Mouse (Mus musculus) ES-E14 (cell line): ENCODE measurements around the gene Baz1a. TPM values are rescaled to one million over a fixed set of nuclear protein-coding genes. Genes with fewer than 3 reads are reported as not detected.

Experiments
- DNase-seq: peaks from one replicate; pipeline ENCODE4 v3.0.0-alpha.2; 2013; ENCODE audit warnings: low read depth, low spot score
- H3K27ac ChIP-seq: 2 replicates; pipeline ENCODE4 v1.5.1; 2012; ENCODE audit warnings: low read depth, mild to moderate bottlenecking, low read length, moderate library complexity, mixed read lengths; ENCODE audit not compliant: poor library complexity, insufficient read depth, severe bottlenecking
- H3K36me3 ChIP-seq: 2 replicates; pipeline ENCODE4 v1.6.1; 2012; ENCODE audit warnings: mild to moderate bottlenecking, low read length, moderate library complexity, mixed read lengths; ENCODE audit not compliant: control insufficient read depth, poor library complexity, insufficient read depth, severe bottlenecking
- H3K4me1 ChIP-seq, 2 experiments: fragments of 150-350 bp in 1 of 2; sonication (generic) in 1 of 2; 2 replicates each; pipeline ENCODE4 v1.6.1; 2012; ENCODE audit warnings: low read length in 2 of 2, mild to moderate bottlenecking in 1 of 2, mixed read lengths in 1 of 2; ENCODE audit not compliant: control insufficient read depth in 2 of 2, insufficient read depth in 2 of 2, poor library complexity in 1 of 2
- H3K4me3 ChIP-seq, 2 experiments: fragments of 150-350 bp in 1 of 2; sonication (generic) in 1 of 2; 2 replicates each; pipeline ENCODE4 v1.5.1; 2012; ENCODE audit warnings: low read length in 2 of 2, low read depth in 1 of 2, mild to moderate bottlenecking in 1 of 2, mixed read lengths in 1 of 2; ENCODE audit not compliant: insufficient read depth in 1 of 2, poor library complexity in 1 of 2, severe bottlenecking in 1 of 2
- H3K9ac ChIP-seq: 2 replicates; pipeline ENCODE4 v1.6.1; 2012; ENCODE audit warnings: low read depth, mild to moderate bottlenecking, low read length, mixed read lengths; ENCODE audit not compliant: poor library complexity, insufficient read depth, severe bottlenecking
- H3K9me3 ChIP-seq: fragments of 150-350 bp; sonication (generic); 2 replicates; pipeline ENCODE4 v1.6.1; 2012; ENCODE audit warnings: low read depth, mild to moderate bottlenecking, low read length; ENCODE audit not compliant: control insufficient read depth, insufficient read depth
- CHD2 ChIP-seq: IDR thresholded peaks from 2 replicates; pipeline ENCODE4 v1.6.1; 2014; ENCODE audit warnings: mild to moderate bottlenecking, low read depth, low read length, inconsistent platforms
- HCFC1 ChIP-seq: IDR thresholded peaks from 2 replicates; pipeline ENCODE4 v1.6.1; 2012; ENCODE audit warnings: low read length, inconsistent platforms, borderline replicate concordance; ENCODE audit not compliant: insufficient read depth
- MAFK ChIP-seq: IDR thresholded peaks from 2 replicates; pipeline ENCODE4 v1.6.1; 2014; ENCODE audit warnings: mild to moderate bottlenecking, low read depth, low read length, inconsistent platforms; ENCODE audit not compliant: insufficient read depth
- ZC3H11A ChIP-seq: IDR thresholded peaks from 2 replicates; pipeline ENCODE4 v1.6.1; 2012; ENCODE audit warnings: low read depth, mild to moderate bottlenecking, inconsistent platforms, low read length, borderline replicate concordance
- ZNF384 ChIP-seq: IDR thresholded peaks from 2 replicates; pipeline ENCODE4 v1.6.1; 2012; ENCODE audit warnings: low read depth, low read length, inconsistent platforms
- in situ Hi-C, 2 experiments: fragments of 600-800 bp; cut with MboI; formaldehyde crosslinking; loops; one replicate each; pipeline ENCODE4 v1.15.1; 2025; ENCODE audit warnings: low sequenced_read_pairs in 2 of 2, inconsistent platforms in 1 of 2; ENCODE audit not compliant: unreplicated experiment in 2 of 2
- total RNA-seq: library from RNA; depleted of rRNA; stranded (reverse); fragments of 300-350 nt; gene quantifications from 2 replicates; pipeline ENCODE4 v1.2.3, GENCODE M21; 2012

The Baz1a gene
- total RNA-seq, 1 experiment = 22.9 TPM

DNA sequence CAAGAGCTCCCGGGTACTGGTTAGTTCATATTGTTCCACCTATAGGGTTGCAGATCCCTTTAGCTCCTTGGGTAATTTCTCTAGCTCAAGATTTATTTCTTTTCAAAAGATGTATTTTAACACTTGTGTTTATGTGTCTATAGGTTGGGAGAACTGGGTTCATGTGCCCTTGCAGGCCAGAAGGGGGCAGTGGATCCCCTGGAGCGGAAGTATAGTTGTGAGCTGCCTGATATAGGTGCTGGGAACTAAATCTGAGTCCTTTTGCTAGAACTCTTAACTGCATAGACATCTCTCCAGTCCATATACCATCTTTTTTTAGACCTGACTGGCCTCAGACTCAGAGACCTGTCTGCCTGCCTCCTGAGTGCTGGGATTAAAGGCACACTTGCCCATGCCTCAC lies 123.7 kb downstream of the Baz1a start:
- in situ Hi-C loops = no loop called here
- Histone ChIP-seq H3K36me3 (peaks cover 2% of the 10 kb centered on the region; the same call in 1 of the 2 replicates), H3K9me3 (no peaks in the 10 kb centered on the region)

GRCm38 (mm10) chr12:54887580-54888127 lies 126.5 kb downstream of the Baz1a start:
- Histone ChIP-seq H3K4me1 (peaks cover 0 to 6% of the 10 kb centered on the region in 2 experiments; a peak in 1 of 4 replicates), H3K27ac (no peak overlapping the region), H3K9ac (no peak overlapping the region), H3K36me3 (no peaks in the 10 kb centered on the region), H3K9me3 (no peaks in the 10 kb centered on the region), H3K4me3 (no peak overlapping the region)
- no peak for DNase-seq
- TF ChIP-seq ZNF384 = no peak
- in situ Hi-C loops = no loop called here

More for the DNA sequence above, 123.7 kb downstream of the Baz1a start:
- no peak overlapping the region for H3K4me3 ChIP-seq
- no peak overlapping the region for H3K9ac ChIP-seq
- TF ChIP-seq MAFK = no peak
- TF ChIP-seq HCFC1 = no peak
- TF ChIP-seq ZC3H11A = no peak
- no peak for DNase-seq
- no peak overlapping the region for H3K27ac ChIP-seq
- H3K4me1 ChIP-seq = peaks cover 0 to 6% of the 10 kb centered on the region in 2 experiments; a peak in 1 of 4 replicates

DNA sequence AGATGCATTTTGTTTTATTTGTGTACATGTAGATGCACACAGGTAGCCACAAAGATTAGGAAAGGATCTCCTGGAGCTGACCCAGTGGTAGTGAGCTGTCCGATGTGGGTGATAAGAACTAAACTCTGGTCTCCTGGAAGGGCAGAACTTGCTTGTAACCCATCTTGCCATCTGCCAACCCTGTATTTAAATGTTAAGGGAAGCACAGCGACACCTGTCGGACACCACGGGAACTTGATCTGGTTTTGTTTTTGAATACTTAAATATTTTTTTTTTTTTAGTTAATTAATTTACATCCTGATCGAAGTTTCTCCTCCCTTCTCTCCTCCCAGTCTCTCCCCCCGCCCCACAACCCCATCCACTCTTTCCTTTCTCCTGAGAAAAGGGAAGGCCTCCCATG lies 134.5 kb downstream of the Baz1a start:
- H3K9me3 ChIP-seq = no peaks in the 10 kb centered on the region
- no peak overlapping the region for H3K27ac ChIP-seq
- no peak overlapping the region; the same call in 1 of the 2 replicates for H3K9ac ChIP-seq
- TF ChIP-seq HCFC1 (no peak), MAFK (no peak), ZC3H11A (no peak), ZNF384 (peak; percentile 84)
- H3K36me3 ChIP-seq = no peaks in the 10 kb centered on the region
- in situ Hi-C loops = no loop called here
- H3K4me1 ChIP-seq = no peaks in the 10 kb centered on the region
- DNase-seq = peak; percentile 63
- H3K4me3 ChIP-seq = no peak overlapping the region

GRCm38 (mm10) chr12:54879211-54879610 lies 134.9 kb downstream of the Baz1a start:
- Histone ChIP-seq H3K9me3 (no peaks in the 10 kb centered on the region), H3K4me1 (no peaks in the 10 kb centered on the region), H3K4me3 (no peak overlapping the region), H3K36me3 (no peaks in the 10 kb centered on the region), H3K9ac (no peak overlapping the region; the same call in 1 of the 2 replicates), H3K27ac (no peak overlapping the region)
- in situ Hi-C loops = no loop called here
- TF ChIP-seq MAFK = no peak
- no peak for DNase-seq

DNA sequence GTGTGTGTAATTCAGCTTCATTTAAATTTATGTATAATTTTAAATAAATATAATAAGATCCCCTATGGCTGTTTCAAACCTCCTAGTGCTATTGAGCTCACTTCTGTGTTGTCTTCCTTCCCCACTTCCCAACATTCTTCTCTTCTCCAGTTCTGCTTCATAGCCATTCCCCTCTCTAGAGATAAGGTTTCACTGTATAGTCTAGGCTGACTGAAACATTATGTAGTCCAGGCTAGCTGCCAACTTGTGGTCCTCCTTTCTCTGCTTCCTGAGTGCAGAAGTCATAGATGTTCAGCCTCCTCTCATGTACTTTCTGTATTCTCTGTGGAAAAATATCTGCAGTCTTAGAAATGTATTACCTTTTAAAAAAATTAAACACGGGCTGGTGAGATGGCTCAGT lies 136.3 kb downstream of the Baz1a start:
- Histone ChIP-seq H3K36me3 (no peaks in the 10 kb centered on the region), H3K4me1 (no peaks in the 10 kb centered on the region), H3K9me3 (no peaks in the 10 kb centered on the region), H3K9ac (no peak overlapping the region), H3K27ac (no peak overlapping the region), H3K4me3 (no peak overlapping the region)
- TF ChIP-seq MAFK (no peak), HCFC1 (no peak), ZC3H11A (no peak), CHD2 (no peak), ZNF384 (no peak)
- DNase-seq = no peak
- in situ Hi-C loops = no loop called here
